In the genomic region with DNA sequence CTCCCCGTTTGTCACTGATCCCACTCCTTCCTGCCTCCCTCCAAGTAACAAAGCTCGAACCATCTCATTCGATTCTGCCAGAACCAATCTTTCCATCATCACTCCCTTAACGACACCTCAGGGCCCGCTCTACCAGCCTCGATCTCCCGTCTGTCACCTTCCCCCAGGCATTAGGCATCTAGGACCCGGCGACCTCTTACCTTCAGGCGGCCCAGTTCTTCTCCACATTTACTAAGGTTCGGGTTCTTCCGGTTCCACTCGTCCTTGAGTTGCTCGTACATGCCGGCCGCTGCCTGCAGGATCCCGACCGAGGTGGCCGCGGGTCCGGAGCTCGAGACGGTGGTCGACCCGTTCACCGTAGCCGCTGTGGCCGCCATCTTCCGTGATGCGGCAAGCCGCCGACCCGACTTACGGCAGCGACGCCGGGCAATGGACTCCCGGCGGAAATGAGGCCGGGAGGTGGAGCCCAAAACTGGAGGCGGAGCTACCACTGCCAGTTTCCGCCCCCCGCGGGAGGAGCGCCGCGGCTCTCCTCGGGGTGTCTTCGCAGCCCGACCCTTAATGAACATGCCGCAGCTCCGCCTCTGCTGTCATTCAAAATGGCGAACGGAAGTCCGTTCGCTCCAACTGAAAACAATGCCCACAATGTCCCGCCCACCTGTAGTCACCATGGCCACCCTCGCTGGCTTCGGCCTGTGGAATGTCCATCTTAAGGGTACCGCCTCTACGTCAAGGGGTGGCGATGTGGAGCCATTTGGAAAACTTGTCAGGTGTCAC, we compare ENCODE assay signal across 8 mouse cellular contexts. TPM values are rescaled to one million over a fixed set of nuclear protein-coding genes. Genes with fewer than 3 reads are reported as not detected.
DNase-seq lines count a peak whose midpoint lies in the region; ATAC-seq and TF ChIP-seq lines count a peak whose summit lies in the region.

A gene (minus strand): TSS at position 625 of the 777 bp plus-strand sequence.

- peaks cover 25% of the 10 kb centered on the region for H3K4me1 ChIP-seq in erythroblast, embryonic 14.5 days (ENCODE audit: control insufficient read depth)
- peaks cover 12% of the 10 kb centered on the region for H3K4me1 ChIP-seq in heart, embryonic 11.5 days (ENCODE audit: control insufficient read depth, insufficient read depth, low read length)
- peaks cover 14% of the 10 kb centered on the region for H3K4me1 ChIP-seq in kidney, embryonic 16.5 days (ENCODE audit: insufficient read depth, low read length)
- H3K4me1 ChIP-seq in liver, adult 2 months (ENCODE audit: control insufficient read depth, insufficient read depth, low read length), result peaks cover 10% of the 10 kb centered on the region

- peak; percentile 47 for TF ChIP-seq CTCF in C2C12 (IDR thresholded peaks at IDR 0.05; ENCODE audit: control insufficient read depth, insufficient read depth, insufficient read length)
- TF ChIP-seq CTCF in brain, embryonic 14.5 days (IDR thresholded peaks at IDR 0.05; ENCODE audit: borderline replicate concordance, extremely low read depth, insufficient read depth, insufficient read length), result peak; percentile 26; the same call in 1 of the 2 replicates
- peak; percentile 47 for TF ChIP-seq CTCF in liver, adult 2 months (IDR thresholded peaks at IDR 0.05; ENCODE audit: low read depth, low read length)

- no peaks in the 10 kb centered on the region for H3K9me3 ChIP-seq in erythroblast, embryonic 14.5 days (ENCODE audit: control insufficient read depth, low read length)
- H3K9me3 ChIP-seq in heart, embryonic 11.5 days (replicated peaks; ENCODE audit: control insufficient read depth, low read length), result no peaks in the 10 kb centered on the region
- H3K9me3 ChIP-seq in kidney, embryonic 16.5 days (ENCODE audit: low read length), result no peaks in the 10 kb centered on the region

- H3K79me2 ChIP-seq in C2C12 (ENCODE audit: control insufficient read depth, insufficient read depth) (peaks cover 48% of the 10 kb centered on the region), myocyte (ENCODE audit: control insufficient read depth, insufficient read depth) (peaks cover 47% of the 10 kb centered on the region)
- H3K79me2 ChIP-seq in liver, adult 2 months (ENCODE audit: control insufficient read depth, insufficient read depth, low read length), result peaks cover 10% of the 10 kb centered on the region; the same call in 1 of the 2 replicates

- peaks cover 34% of the 10 kb centered on the region for H3K79me3 ChIP-seq in C2C12 (ENCODE audit: low read depth)

- H3K27me3 ChIP-seq in C2C12 (ENCODE audit: control insufficient read depth, insufficient read depth, insufficient read length) (no peaks in the 10 kb centered on the region), myocyte (ENCODE audit: control insufficient read depth, insufficient read depth, insufficient read length) (no peaks in the 10 kb centered on the region)
- no peaks in the 10 kb centered on the region for H3K27me3 ChIP-seq in erythroblast, embryonic 14.5 days (ENCODE audit: control insufficient read depth)
- no peaks in the 10 kb centered on the region for H3K27me3 ChIP-seq in heart, embryonic 11.5 days (ENCODE audit: control insufficient read depth, insufficient read depth, low read length)
- no peaks in the 10 kb centered on the region for H3K27me3 ChIP-seq in kidney, embryonic 16.5 days (ENCODE audit: insufficient read depth, low read length)
- H3K27me3 ChIP-seq in liver, adult 2 months (ENCODE audit: control insufficient read depth, insufficient read depth, low read length), result no peaks in the 10 kb centered on the region
- H3K27me3 ChIP-seq in splenic B cell, adult 2 months (ENCODE audit: control insufficient read depth, insufficient read depth, low read length, poor library complexity, severe bottlenecking), result no peaks in the 10 kb centered on the region

- H3K4me2 ChIP-seq in heart, embryonic 11.5 days, result peak within 1 kb of the TSS; percentile 90
- H3K4me2 ChIP-seq in kidney, embryonic 16.5 days (replicated peaks; ENCODE audit: low read depth, low read length), result peak within 1 kb of the TSS; percentile 93
- peak within 1 kb of the TSS; percentile 67 for H3K4me2 ChIP-seq in myocyte (ENCODE audit: low read depth)

- ATAC-seq in heart, embryonic 11.5 days (replicated peaks; ENCODE audit: insufficient number of reproducible peaks, low FRiP score, low TSS enrichment), result peak; percentile 93
- peak; percentile 97 for ATAC-seq in kidney, embryonic 16.5 days (ENCODE audit: low FRiP score, low TSS enrichment)

- DNase-seq in brain, embryonic 14.5 days (ENCODE audit: low read depth), result peak; percentile 99
- DNase-seq in liver, adult 2 months (ENCODE audit: extremely low read depth, low read depth, low spot score), result peak; percentile 94
- peak; percentile 98 for DNase-seq in splenic B cell, adult 2 months (ENCODE audit: low read depth, low spot score)

- H3K4me3 ChIP-seq in C2C12 (ENCODE audit: insufficient read depth, poor library complexity, severe bottlenecking), result peak within 1 kb of the TSS; percentile 69
- H3K4me3 ChIP-seq in erythroblast, embryonic 14.5 days (replicated peaks), result peak within 1 kb of the TSS; percentile 82
- peak within 1 kb of the TSS; percentile 91 for H3K4me3 ChIP-seq in heart, embryonic 11.5 days (ENCODE audit: low read depth, low read length)
- H3K4me3 ChIP-seq in kidney, embryonic 16.5 days (ENCODE audit: low read length), result peak within 1 kb of the TSS; percentile 96
- H3K4me3 ChIP-seq in liver, adult 2 months (ENCODE audit: insufficient read depth, low read depth, low read length), result peak within 1 kb of the TSS; percentile 79
- peak within 1 kb of the TSS; percentile 80 for H3K4me3 ChIP-seq in myocyte

- TF ChIP-seq POLR2A in brain, embryonic 14.5 days (IDR thresholded peaks at IDR 0.05; ENCODE audit: borderline replicate concordance, extremely low read depth, insufficient read depth, insufficient read length, poor library complexity, severe bottlenecking), result peak; percentile 84
- TF ChIP-seq POLR2A in liver, adult 2 months (IDR thresholded peaks at IDR 0.05; ENCODE audit: extremely low read depth, insufficient read depth, low read length), result peak; percentile 88
- peak; percentile 99 for TF ChIP-seq POLR2A in myocyte (IDR thresholded peaks at IDR 0.05; ENCODE audit: insufficient read length, low read depth)

- under 1% methylated on average over 62 of the region's 62 CpGs for WGBS in heart, embryonic 11.5 days (ENCODE audit: insufficient replicate concordance)
- under 1% methylated on average over 62 of the region's 62 CpGs for WGBS in kidney, embryonic 16.5 days
- under 1% methylated on average over 62 of the region's 62 CpGs for WGBS in liver, adult 2 months

- H3K27ac ChIP-seq in heart, embryonic 11.5 days (ENCODE audit: low read depth, low read length), result peak within 1 kb of the TSS; percentile 59; the same call in 1 of the 2 replicates
- peak within 1 kb of the TSS; percentile 65 for H3K27ac ChIP-seq in kidney, embryonic 16.5 days (ENCODE audit: low read length)
- H3K27ac ChIP-seq in liver, adult 2 months (replicated peaks; ENCODE audit: insufficient read depth, low read depth, low read length), result peak within 1 kb of the TSS; percentile 53

- H3ac ChIP-seq in C2C12 (ENCODE audit: control insufficient read depth, insufficient read length, low read depth) (peak within 1 kb of the TSS; percentile 92), myocyte (ENCODE audit: control insufficient read depth, insufficient read length) (peak within 1 kb of the TSS; percentile 48)

- peak within 1 kb of the TSS; percentile 92 for H3K9ac ChIP-seq in heart, embryonic 11.5 days (ENCODE audit: low read depth, low read length)
- peak within 1 kb of the TSS; percentile 92 for H3K9ac ChIP-seq in kidney, embryonic 16.5 days (replicated peaks; ENCODE audit: low read length)
- H3K9ac ChIP-seq in liver, adult 2 months (ENCODE audit: low read depth, low read length), result peak within 1 kb of the TSS; percentile 86

- H3K36me3 ChIP-seq in C2C12 (ENCODE audit: control insufficient read depth, insufficient read depth), result peaks cover 25% of the 10 kb centered on the region
- peaks cover 34% of the 10 kb centered on the region for H3K36me3 ChIP-seq in erythroblast, embryonic 14.5 days (ENCODE audit: control insufficient read depth)
- peaks cover 12% of the 10 kb centered on the region for H3K36me3 ChIP-seq in heart, embryonic 11.5 days (ENCODE audit: control insufficient read depth, insufficient read depth, low read length)
- peaks cover 17% of the 10 kb centered on the region for H3K36me3 ChIP-seq in kidney, embryonic 16.5 days (ENCODE audit: insufficient read depth, low read length)
- H3K36me3 ChIP-seq in liver, adult 2 months (ENCODE audit: control insufficient read depth, insufficient read depth, low read length), result peaks cover 13% of the 10 kb centered on the region; the same call in 1 of the 2 replicates
- H3K36me3 ChIP-seq in myocyte (ENCODE audit: control insufficient read depth, insufficient read depth), result peaks cover 22% of the 10 kb centered on the region
- no peaks in the 10 kb centered on the region for H3K36me3 ChIP-seq in splenic B cell, adult 2 months (ENCODE audit: control insufficient read depth, insufficient read depth, low read length, poor library complexity, severe bottlenecking)

TF ChIP-seq in C2C12, 6 proteins besides CTCF, POLR2A, EP300 and RAD21:
- TF ChIP-seq CEBPB (IDR thresholded peaks at IDR 0.05; ENCODE audit: low read depth) (no peak), USF1 (IDR thresholded peaks at IDR 0.05; ENCODE audit: low read depth) (no peak), MYOG (IDR thresholded peaks at IDR 0.05; ENCODE audit: control insufficient read depth, extremely low read depth, insufficient read length) (no peak), MYOD1 (IDR thresholded peaks at IDR 0.05; ENCODE audit: control insufficient read depth, insufficient read length, low read depth) (no peak), MAX (IDR thresholded peaks at IDR 0.05) (no peak), FOSL1 (IDR thresholded peaks at IDR 0.05; ENCODE audit: insufficient read depth, low read length, poor library complexity, severe bottlenecking) (no peak)

TF ChIP-seq in myocyte, 11 proteins besides CTCF, POLR2A, EP300 and RAD21 (continues in another document):
- TF ChIP-seq USF1 (IDR thresholded peaks at IDR 0.05; ENCODE audit: low read depth) (no peak), TCF3 (IDR thresholded peaks at IDR 0.05; ENCODE audit: insufficient read length, low read depth) (no peak), MYOG (IDR thresholded peaks at IDR 0.05; ENCODE audit: control insufficient read depth in 1 of 3, insufficient read depth in 1 of 3, insufficient read length in 2 of 3, low read depth in 2 of 3) (no peak), TCF12 (IDR thresholded peaks at IDR 0.05; ENCODE audit: insufficient read depth, poor library complexity, severe bottlenecking) (no peak), SRF (IDR thresholded peaks at IDR 0.05; ENCODE audit: control insufficient read depth, insufficient read length, low read depth) (no peak), MAX (IDR thresholded peaks at IDR 0.05; ENCODE audit: low read depth) (no peak)

RNA-seq across cellular contexts. Expression of the gene that starts here (rescaled TPM):
- polyA plus RNA-seq in C2C12 (2012; fragmentation: generic; extraction: Trizol) (388 TPM), myocyte (2012; fragmentation: generic; extraction: Trizol) (404 TPM)
- polyA plus RNA-seq in brain, embryonic 14.5 days (2012; rRNA removed), result 287 and 313 TPM in 2 replicates
- 11.2 and 15.7 TPM in 2 replicates for polyA plus RNA-seq in erythroblast, embryonic 14.5 days (2012)
- 235 and 252 TPM in 2 replicates for polyA plus RNA-seq in heart, embryonic 11.5 days (2014; fragmentation: Nextera tagmentation; extraction: Ambion mirVana)
- 270 and 282 TPM in 2 replicates for polyA plus RNA-seq in kidney, embryonic 16.5 days (2015; fragmentation: Nextera tagmentation; extraction: Ambion mirVana)
- 195 and 217 TPM in 2 replicates for total RNA-seq in liver, adult 2 months (2014; rRNA removed)
- polyA plus RNA-seq in liver, adult 2 months (2012; rRNA removed), result 119 and 132 TPM in 2 replicates

Comparison
In these comparisons a context has a peak if more than half of its experiments do, and no peak if none do; other contexts are left out.
1. Peak in every context shown above with its lines: DNase-seq, ATAC-seq, H3K4me3 ChIP-seq and H3K27ac ChIP-seq.